Mouse (Mus musculus): Measurements from ENCODE around the gene Tgfbr2.

DNA sequence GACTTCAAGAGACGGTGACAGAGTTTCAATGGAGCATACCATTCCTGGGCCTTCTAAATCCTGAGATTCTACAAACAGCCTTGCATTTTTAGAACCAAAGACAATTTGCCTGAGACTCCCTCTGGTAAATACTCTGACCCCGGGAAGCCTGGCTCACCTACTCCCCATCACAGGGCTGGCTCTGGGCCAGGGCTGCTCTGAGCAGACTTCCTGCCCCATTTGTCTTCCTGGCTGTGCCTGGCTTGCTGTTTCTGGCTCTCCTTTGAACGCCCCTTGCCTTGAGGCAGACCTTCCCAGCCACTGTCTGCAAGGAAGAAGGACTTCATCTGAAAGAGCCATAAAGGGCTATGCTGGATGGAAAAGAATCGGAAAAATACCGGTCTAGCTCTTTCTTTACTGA lies 83.2 kb downstream of the Tgfbr2 start:
- TF ChIP-seq GATA1 (IDR thresholded peaks at IDR 0.05; ENCODE audit: low read length) (no peak), TAL1 (IDR thresholded peaks at IDR 0.05; ENCODE audit: low read length) (no peak)

Data from erythroblast, embryonic 14.5 days (primary cell).